Mouse (Mus musculus) neural tube, embryonic 11.5 days (tissue): ENCODE results near the gene Casq1. TPM values are rescaled to one million over a fixed set of nuclear protein-coding genes. Genes with fewer than 3 reads are reported as not detected.

Experiments used
- ATAC-seq: fragments of 200-750 bp; cut with Nextera tagmentation; 2 replicates; pipeline ENCODE4 v1.8.0; 2017; ENCODE audit warnings: moderate number of reproducible peaks, mild to moderate bottlenecking, moderate TSS enrichment, moderate library complexity; ENCODE audit not compliant: insufficient read depth, low FRiP score, low TSS enrichment
- DNase-seq: peaks from one replicate; pipeline ENCODE4 v3.0.0-alpha.2; 2015; ENCODE audit warnings: low spot score
- H3K27ac ChIP-seq: fragments of 300-500 bp; sonication (generic); 2 replicates; pipeline ENCODE4 v1.5.1; 2014; ENCODE audit warnings: low read depth, mild to moderate bottlenecking, low read length
- H3K27me3 ChIP-seq: fragments of 300-500 bp; sonication (generic); 2 replicates; pipeline ENCODE4 v1.6.1; 2014; ENCODE audit warnings: mild to moderate bottlenecking, low read length, mixed read lengths; ENCODE audit not compliant: control insufficient read depth, insufficient read depth
- H3K36me3 ChIP-seq: fragments of 300-500 bp; sonication (generic); 2 replicates; pipeline ENCODE4 v1.6.1; 2014; ENCODE audit warnings: mild to moderate bottlenecking, low read length, moderate library complexity, mixed read lengths; ENCODE audit not compliant: control insufficient read depth, insufficient read depth
- H3K4me1 ChIP-seq: fragments of 300-500 bp; sonication (generic); 2 replicates; pipeline ENCODE4 v1.6.1; 2014; ENCODE audit warnings: low read length, mixed read lengths; ENCODE audit not compliant: control insufficient read depth, insufficient read depth
- H3K4me2 ChIP-seq: fragments of 300-500 bp; sonication (generic); 2 replicates; pipeline ENCODE4 v1.6.1; 2014; ENCODE audit warnings: low read depth, mild to moderate bottlenecking, moderate library complexity
- H3K4me3 ChIP-seq: fragments of 300-500 bp; sonication (generic); 2 replicates; pipeline ENCODE4 v1.5.1; 2014; ENCODE audit warnings: low read depth, low read length
- H3K9ac ChIP-seq: fragments of 300-500 bp; sonication (generic); 2 replicates; pipeline ENCODE4 v1.6.1; 2014; ENCODE audit warnings: mild to moderate bottlenecking, low read length
- H3K9me3 ChIP-seq: fragments of 300-500 bp; sonication (generic); 2 replicates; pipeline ENCODE4 v1.6.1; 2016; ENCODE audit warnings: low read length; ENCODE audit not compliant: control insufficient read depth
- WGBS: fragments of 180-500 bp; shearing (Covaris S2); extraction: QIAGEN DNeasy Blood & Tissue Kit; methylation state at CpG from one replicate; pipeline ENCODE4 v1.1.7; 2014; 5-methylcytosine and 5-hydroxymethylcytosine counted together
- polyA plus RNA-seq: library from polyadenylated mRNA; unstranded; fragments of >200 nt; fragmentation: Nextera tagmentation; extraction: Ambion mirVana; gene quantifications from 2 replicates; pipeline ENCODE4 v1.2.1, GENCODE M21; 2014

Gene Casq1
- polyA plus RNA-seq, 1 experiment from 2014 or later = 2.2 TPM

GRCm38 (mm10) chr1:172202894-172203522, 16.7 kb downstream of the Casq1 start:
- H3K36me3 ChIP-seq = peaks cover 4% of the 10 kb centered on the region; the same call in 1 of the 2 replicates
- peak; percentile 64 for ATAC-seq
- H3K27ac ChIP-seq = peak overlapping the region; percentile 89
- H3K27me3 ChIP-seq = no peaks in the 10 kb centered on the region
- H3K4me2 ChIP-seq = peak overlapping the region; percentile 68
- peak; percentile 90 for DNase-seq
- H3K9ac ChIP-seq = peak overlapping the region; percentile 32; the same call in 1 of the 2 replicates
- no peaks in the 10 kb centered on the region for H3K9me3 ChIP-seq
- peaks cover 48% of the 10 kb centered on the region for H3K4me1 ChIP-seq
- H3K4me3 ChIP-seq = 0 out of 2 replicates have a peak overlapping the region, but pooled peaks have one; percentile 76
- 16% methylated on average over 2 of the region's 2 CpGs for WGBS

- Histone ChIP-seq H3K4me3 (no peak overlapping the region; the same call in 1 of the 2 replicates), H3K36me3 (peaks cover 6% of the 10 kb centered on the region; the same call in 1 of the 2 replicates), H3K9ac (peak overlapping the region; percentile 35), H3K4me1 (peaks cover 45% of the 10 kb centered on the region), H3K9me3 (no peaks in the 10 kb centered on the region), H3K27ac (peak overlapping the region; percentile 89), H3K27me3 (no peaks in the 10 kb centered on the region), H3K4me2 (peak overlapping the region; percentile 39)
- WGBS = 12% methylated on average over 14 of the region's 14 CpGs
- DNase-seq (peak; percentile 70), ATAC-seq (peak; percentile 11)
These were observed 17.4 kb downstream of the Casq1 start for GRCm38 (mm10) chr1:172201967-172202880.

GRCm38 (mm10) chr1:172200871-172201447, 18.7 kb downstream of the Casq1 start:
- no peaks in the 10 kb centered on the region for H3K27me3 ChIP-seq
- H3K4me1 ChIP-seq = peaks cover 39% of the 10 kb centered on the region
- ATAC-seq (peak; percentile 48), DNase-seq (peak; percentile 64)
- H3K9ac ChIP-seq = 0 out of 2 replicates have a peak overlapping the region, but pooled peaks have one; percentile 32
- no peak overlapping the region for H3K4me3 ChIP-seq
- H3K4me2 ChIP-seq = peak overlapping the region; percentile 32
- 34% methylated on average over 7 of the region's 7 CpGs for WGBS
- H3K36me3 ChIP-seq = peaks cover 6% of the 10 kb centered on the region; the same call in 1 of the 2 replicates
- no peaks in the 10 kb centered on the region for H3K9me3 ChIP-seq
- peak overlapping the region; percentile 89 for H3K27ac ChIP-seq

- Histone ChIP-seq H3K36me3 (peaks cover 6% of the 10 kb centered on the region; the same call in 1 of the 2 replicates), H3K27ac (0 out of 2 replicates have a peak overlapping the region, but pooled peaks have one; percentile 24), H3K27me3 (no peaks in the 10 kb centered on the region), H3K9me3 (no peaks in the 10 kb centered on the region), H3K4me3 (no peak overlapping the region), H3K4me1 (peaks cover 34% of the 10 kb centered on the region), H3K4me2 (no peak overlapping the region), H3K9ac (no peak overlapping the region)
- no peak for ATAC-seq
- 83% methylated on average over 5 of the region's 5 CpGs for WGBS
- no peak for DNase-seq
These were observed 19.5 kb downstream of the Casq1 start for GRCm38 (mm10) chr1:172200161-172200560.

GRCm38 (mm10) chr1:172198996-172199395, 20.7 kb downstream of the Casq1 start:
- Histone ChIP-seq H3K4me2 (no peak overlapping the region), H3K9me3 (no peaks in the 10 kb centered on the region), H3K36me3 (peaks cover 9% of the 10 kb centered on the region), H3K27me3 (no peaks in the 10 kb centered on the region), H3K9ac (no peak overlapping the region), H3K27ac (no peak overlapping the region), H3K4me3 (no peak overlapping the region), H3K4me1 (peaks cover 27% of the 10 kb centered on the region)
- ATAC-seq = no peak
- WGBS = 91% methylated on average over 4 of the region's 4 CpGs
- no peak for DNase-seq

GRCm38 (mm10) chr1:172198316-172198715, 21.4 kb downstream of the Casq1 start:
- H3K27me3 ChIP-seq = no peaks in the 10 kb centered on the region
- ATAC-seq (no peak), DNase-seq (no peak)
- H3K9ac ChIP-seq = no peak overlapping the region
- no peaks in the 10 kb centered on the region for H3K9me3 ChIP-seq
- 90% methylated on average over 7 of the region's 8 CpGs for WGBS
- peaks cover 20% of the 10 kb centered on the region for H3K4me1 ChIP-seq
- no peak overlapping the region for H3K4me3 ChIP-seq
- no peak overlapping the region for H3K27ac ChIP-seq
- no peak overlapping the region for H3K4me2 ChIP-seq
- H3K36me3 ChIP-seq = peaks cover 13% of the 10 kb centered on the region

- Histone ChIP-seq H3K27me3 (no peaks in the 10 kb centered on the region), H3K4me3 (no peak overlapping the region), H3K36me3 (peaks cover 13% of the 10 kb centered on the region), H3K4me1 (peaks cover 20% of the 10 kb centered on the region), H3K9ac (no peak overlapping the region), H3K27ac (no peak overlapping the region), H3K9me3 (no peaks in the 10 kb centered on the region), H3K4me2 (no peak overlapping the region)
- WGBS = 79% methylated on average over 5 of the region's 5 CpGs
- ATAC-seq (no peak), DNase-seq (no peak)
These were observed 21.8 kb downstream of the Casq1 start for GRCm38 (mm10) chr1:172197851-172198250.

- Histone ChIP-seq H3K27me3 (no peaks in the 10 kb centered on the region), H3K27ac (no peak overlapping the region), H3K9me3 (no peaks in the 10 kb centered on the region), H3K4me1 (peaks cover 12% of the 10 kb centered on the region), H3K9ac (no peak overlapping the region), H3K4me3 (no peak overlapping the region), H3K4me2 (no peak overlapping the region), H3K36me3 (peaks cover 13% of the 10 kb centered on the region)
- DNase-seq (no peak), ATAC-seq (no peak)
- WGBS = 93% methylated on average over 3 of the region's 3 CpGs
These were observed 22.5 kb downstream of the Casq1 start for GRCm38 (mm10) chr1:172197146-172197545.
